Mouse (Mus musculus) heart, adult 8-10 months (tissue): ENCODE results near the gene Szrd1. TPM values are rescaled to one million over a fixed set of nuclear protein-coding genes. Genes with fewer than 3 reads are reported as not detected.

Experiments
- DNase-seq: peaks from one replicate; pipeline ENCODE4 v3.0.0; 2022; ENCODE audit warnings: low spot score
- total RNA-seq, 4 experiments: library from RNA; stranded (reverse); gene quantifications; 2 replicates each; pipeline ENCODE4 v1.2.4; 2022

The Szrd1 gene
- total RNA-seq, 4 experiments from 2014 or later: 87.5 to 111 (median 98.0) TPM

DNA sequence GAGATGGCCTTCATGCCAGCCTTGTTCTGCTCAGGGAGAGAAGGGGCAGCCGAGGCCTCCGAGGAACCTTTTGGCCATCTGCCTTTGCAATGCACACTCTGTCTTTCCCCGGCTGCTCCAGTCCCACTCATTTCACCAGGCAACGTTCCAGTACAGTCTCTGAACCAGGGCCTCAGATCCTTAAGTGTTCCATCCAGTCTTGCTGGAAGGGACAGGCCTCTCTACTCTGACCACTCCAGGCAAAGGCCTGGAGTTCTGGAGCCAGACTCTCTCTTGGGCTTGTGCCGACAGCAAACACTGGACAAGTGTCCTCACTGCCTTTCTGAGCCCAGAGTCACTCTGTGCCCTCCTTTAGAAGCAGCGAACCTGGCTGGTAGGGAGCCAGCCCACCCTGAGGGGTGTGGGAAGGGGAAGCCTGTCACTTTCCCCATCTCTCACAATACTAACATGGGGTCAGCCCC lies 25.0 kb downstream of the Szrd1 start:
- DNase-seq: peak; percentile 23

DNA sequence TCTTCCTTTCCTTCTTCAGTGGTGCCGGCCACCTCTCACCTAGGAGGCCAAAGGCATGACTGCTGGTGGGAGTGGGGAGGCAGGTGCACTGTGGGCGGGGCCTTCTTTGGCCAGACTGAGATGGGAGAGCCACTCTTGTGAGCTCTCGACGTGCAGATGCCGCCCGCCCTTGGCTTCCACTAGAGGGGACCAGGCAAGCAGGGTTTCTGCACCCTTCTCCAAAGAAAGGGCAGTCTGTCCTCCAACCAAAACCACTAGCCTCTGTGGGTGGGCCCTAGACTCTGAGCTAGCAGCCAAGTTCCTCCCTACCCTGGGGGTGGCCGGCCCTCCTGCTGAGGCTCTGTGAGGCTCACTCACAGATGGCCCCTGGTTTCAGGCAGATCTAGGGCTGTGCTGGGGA lies 25.7 kb downstream of the Szrd1 start:
- DNase-seq: no peak

GRCm38 (mm10) chr4:141108196-141108732 lies 31.3 kb downstream of the Szrd1 start:
- DNase-seq: no peak

- DNase-seq: no peak
Measured at GRCm38 (mm10) chr4:141106526-141107183, 32.9 kb downstream of the Szrd1 start.

DNA sequence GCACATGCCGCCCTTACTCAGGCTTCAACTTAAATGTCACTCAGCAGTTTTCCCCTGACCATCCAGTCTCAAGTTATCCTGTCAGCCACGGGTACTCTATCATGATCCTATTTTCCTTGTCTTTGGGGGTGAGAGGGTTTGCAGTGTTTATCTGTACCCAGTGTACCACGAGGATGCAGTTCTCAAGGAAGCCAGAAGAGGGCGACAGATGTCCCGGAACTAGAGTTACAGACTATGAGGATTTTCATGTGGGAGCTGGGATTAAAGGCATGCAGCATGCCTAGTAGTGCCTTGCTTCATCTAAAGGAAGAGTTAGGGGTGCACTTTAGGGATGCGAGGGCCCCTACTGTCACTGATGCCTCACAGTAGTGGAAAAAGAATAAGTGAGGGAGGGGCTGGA lies 37.7 kb downstream of the Szrd1 start:
- no peak for DNase-seq

DNA sequence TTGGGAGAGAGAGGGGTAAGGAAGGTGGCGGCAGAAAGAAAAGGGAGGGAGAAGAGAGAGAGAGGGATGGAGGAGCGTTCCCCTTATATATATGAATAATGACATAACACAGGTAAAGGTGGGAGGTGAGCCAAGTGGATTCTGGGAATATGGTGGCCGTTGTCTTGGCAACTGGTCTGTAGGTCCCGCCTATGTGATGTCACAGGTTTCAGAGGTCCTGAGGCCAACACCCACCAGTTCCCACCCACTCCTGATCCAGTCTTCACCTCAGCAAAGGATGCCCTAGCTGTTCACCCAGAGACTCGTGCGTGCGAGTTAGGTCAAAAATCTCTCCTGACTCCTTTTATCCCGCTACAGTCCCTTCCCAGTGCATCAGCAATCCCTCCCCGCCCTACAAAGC lies 38.3 kb downstream of the Szrd1 start:
- no peak for DNase-seq

- no peak for DNase-seq
Measured at GRCm38 (mm10) chr4:141099956-141100355, 39.6 kb downstream of the Szrd1 start.

- no peak for DNase-seq
Measured at GRCm38 (mm10) chr4:141098935-141099334, 40.6 kb downstream of the Szrd1 start.

GRCm38 (mm10) chr4:141096710-141097109 lies 42.9 kb downstream of the Szrd1 start:
- no peak for DNase-seq

GRCm38 (mm10) chr4:141095016-141095415 lies 44.6 kb downstream of the Szrd1 start:
- no peak for DNase-seq

DNA sequence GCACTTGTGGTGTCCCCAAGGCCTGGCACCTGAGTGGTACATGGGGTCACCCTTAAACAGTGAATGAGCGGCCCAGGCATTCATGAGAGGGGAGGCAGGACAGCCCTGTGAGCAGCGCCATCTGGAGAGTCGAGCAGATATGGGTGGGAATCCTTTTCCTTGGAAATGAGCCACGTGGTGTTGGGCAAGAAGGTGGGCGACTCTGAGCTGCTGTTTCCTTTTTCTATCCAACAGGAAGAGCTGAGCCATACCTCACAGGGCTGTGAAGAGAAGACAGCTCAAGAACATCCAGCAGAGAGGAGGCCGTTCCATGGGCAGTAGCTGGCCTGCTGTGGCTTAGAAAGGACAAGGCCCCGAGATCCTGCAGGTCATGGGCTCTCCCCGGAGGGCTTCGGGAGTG lies 50.9 kb downstream of the Szrd1 start:
- DNase-seq: no peak

GRCm38 (mm10) chr4:141088033-141088432 lies 51.5 kb downstream of the Szrd1 start, which contains the start of gene Spata21:
Gene Spata21, plus strand, starts transcription at chr4:141088333.
- DNase-seq: no peak

GRCm38 (mm10) chr4:141086862-141087261 lies 52.7 kb downstream of the Szrd1 start:
- DNase-seq: no peak

- DNase-seq: no peak
Measured at GRCm38 (mm10) chr4:141078510-141079137, 61.0 kb downstream of the Szrd1 start.

- peak; percentile 96 for DNase-seq
Measured at GRCm38 (mm10) chr4:141077681-141078509, 61.7 kb downstream of the Szrd1 start, which contains the start of gene Necap2. Gene Necap2, minus strand, starts transcription at chr4:141078357.

- peak; percentile 35 for DNase-seq
Measured at GRCm38 (mm10) chr4:141076761-141077506, 62.6 kb downstream of the Szrd1 start.

GRCm38 (mm10) chr4:141074109-141074508 lies 65.5 kb downstream of the Szrd1 start:
- no peak for DNase-seq

DNA sequence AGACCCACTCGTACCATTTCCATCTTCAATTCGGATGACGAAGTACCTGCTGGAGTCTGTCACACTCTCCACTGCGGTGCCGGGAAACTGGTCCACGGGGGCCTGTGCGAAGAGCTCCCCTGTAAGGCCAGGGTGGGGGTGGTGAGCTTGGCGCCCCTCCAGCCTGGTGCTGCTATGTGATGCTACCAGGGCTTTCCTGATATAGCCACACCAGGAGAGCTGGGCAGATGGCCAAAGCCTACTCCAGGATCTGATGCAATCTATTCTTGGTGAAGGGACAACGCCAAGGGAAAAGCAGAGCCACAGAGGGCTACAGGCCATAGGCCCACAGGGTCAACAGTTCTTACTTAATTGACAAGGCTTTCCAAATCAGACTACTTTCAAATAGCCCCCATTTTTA lies 65.9 kb downstream of the Szrd1 start:
- peak; percentile 64 for DNase-seq

- no peak for DNase-seq
Measured at GRCm38 (mm10) chr4:141072502-141072901, 67.1 kb downstream of the Szrd1 start.

GRCm38 (mm10) chr4:141069731-141070130 lies 69.8 kb downstream of the Szrd1 start:
- DNase-seq: peak; percentile 36

- DNase-seq: no peak
Measured at GRCm38 (mm10) chr4:141068655-141069054, 70.9 kb downstream of the Szrd1 start.
